Mouse (Mus musculus) retina, postnatal 7 days (tissue): ENCODE measurements at regions not wholly inside any gene's neighbourhood (a gene's known extent, or its start where the extent isn't known, plus 50 kb on each side); places are given as distances from the start of the nearest gene placed in this dataset.

Experiments used
- DNase-seq: peaks from one replicate; pipeline ENCODE4 v3.0.0-alpha.2; 2012; ENCODE audit warnings: low read depth, low spot score

DNA sequence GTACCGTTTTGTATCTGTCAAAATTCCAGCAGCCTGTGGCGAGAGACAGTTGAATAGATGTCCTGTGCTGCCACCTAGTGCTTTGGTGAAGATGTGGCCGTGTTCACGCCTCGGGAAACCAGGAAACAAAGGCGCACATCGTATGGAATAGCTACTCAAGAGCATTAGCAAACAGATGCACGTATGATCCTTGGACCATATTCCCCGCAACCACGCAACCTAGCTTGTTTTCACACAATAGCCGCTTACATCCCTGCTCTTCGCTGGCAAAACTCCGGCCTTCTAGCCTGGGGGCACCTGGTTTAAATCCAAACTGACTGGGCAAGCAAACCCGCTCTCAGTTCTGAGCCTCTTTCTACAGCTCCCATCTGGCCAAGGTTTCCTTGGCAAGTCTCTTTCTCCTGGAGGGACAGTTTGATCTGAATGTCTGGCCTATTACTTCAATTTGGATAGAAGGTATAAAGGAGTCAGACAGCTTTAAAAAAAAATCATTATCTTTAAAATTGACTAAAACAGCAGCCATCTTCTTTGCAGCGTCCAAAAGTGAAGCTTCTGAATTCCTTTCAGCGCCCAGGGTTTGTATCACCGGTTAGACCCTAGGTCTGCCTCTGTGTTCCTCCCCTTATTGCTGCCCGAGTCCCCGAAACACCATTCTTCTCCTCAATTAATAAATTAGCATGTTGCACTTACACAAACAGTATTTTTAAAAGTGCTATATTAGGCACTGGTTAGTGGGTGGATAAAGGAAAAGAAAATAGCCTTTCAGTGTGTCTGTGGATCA lies 295.0 kb upstream of the Prkd1 start:
- peak; percentile 65 for DNase-seq

DNA sequence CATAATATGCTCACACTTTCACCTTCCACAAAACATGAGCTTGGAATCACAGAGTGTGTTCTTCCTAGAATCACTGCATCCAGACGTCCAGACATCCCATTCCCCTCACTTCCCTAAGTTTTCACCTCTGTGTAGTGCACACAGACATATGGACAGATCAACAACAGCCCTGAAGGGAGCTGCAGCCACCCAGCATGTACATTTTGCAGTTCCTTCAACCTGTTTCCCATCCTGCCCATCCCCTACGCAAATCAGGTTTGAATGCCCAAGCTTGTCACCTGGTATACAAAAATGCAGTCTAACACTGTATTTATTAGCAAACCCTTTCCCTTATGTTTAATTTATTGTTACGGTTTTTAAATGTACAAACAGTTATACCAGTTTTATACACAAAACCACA lies 294.4 kb upstream of the Prkd1 start:
- peak; percentile 2 for DNase-seq

DNA sequence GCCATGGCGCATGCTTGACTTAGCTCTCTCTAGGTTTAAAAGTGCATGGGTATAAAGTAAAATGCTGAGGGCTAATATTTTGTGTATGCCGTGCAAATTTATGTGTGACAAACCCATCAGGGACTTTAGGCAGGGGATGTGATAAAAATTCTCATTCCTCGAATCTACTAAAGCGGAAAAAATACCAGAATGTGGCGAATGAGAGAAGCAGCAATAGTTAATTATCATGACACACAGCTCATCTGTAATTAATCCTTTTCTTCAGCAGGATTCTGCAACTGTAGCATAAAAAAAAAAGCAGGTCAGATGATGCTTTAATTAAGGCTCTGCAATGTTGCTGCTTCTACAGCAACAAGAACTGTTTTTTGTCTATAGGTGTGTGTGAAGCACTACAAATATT lies 286.6 kb upstream of the Prkd1 start:
- DNase-seq, result no peak

DNA sequence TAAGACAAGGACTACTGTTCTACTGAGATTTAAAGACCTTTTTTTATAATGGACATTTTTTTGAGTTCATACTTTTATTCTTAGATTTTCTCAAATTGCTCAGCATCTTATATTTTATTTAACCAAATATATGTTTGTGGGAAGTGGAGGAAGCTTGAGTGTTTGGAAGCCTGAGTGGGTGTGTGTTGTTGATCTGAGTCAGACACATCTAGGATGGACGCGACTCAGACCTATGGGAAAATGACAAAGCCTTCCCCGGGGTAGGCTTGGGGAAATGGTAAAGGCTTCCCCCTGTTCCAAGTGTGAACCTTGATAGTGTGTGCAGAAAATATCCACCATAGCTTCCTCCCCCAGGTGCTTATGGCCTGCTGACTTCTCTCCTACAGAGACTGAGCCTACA lies 283.6 kb upstream of the Prkd1 start:
- DNase-seq, result no peak

DNA sequence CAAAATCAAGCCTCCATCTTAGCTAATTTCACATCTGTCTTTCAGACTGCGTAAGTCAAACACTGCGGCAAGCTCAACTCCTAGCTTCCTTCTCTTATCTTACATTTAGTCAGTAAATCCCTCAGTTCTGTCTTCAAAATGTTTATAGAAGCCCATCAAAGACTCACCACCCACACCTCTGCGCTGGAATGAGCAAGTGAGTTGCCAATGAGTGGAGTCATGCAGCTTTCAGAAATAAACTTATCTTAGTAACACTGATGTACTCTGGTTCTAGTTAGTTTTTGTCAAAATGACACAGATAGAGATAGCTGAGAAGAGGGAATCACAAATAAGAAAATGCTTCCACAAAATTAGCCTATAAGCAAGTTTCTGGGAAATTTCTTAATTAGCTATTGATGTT lies 280.7 kb upstream of the Prkd1 start:
- no peak for DNase-seq

DNA sequence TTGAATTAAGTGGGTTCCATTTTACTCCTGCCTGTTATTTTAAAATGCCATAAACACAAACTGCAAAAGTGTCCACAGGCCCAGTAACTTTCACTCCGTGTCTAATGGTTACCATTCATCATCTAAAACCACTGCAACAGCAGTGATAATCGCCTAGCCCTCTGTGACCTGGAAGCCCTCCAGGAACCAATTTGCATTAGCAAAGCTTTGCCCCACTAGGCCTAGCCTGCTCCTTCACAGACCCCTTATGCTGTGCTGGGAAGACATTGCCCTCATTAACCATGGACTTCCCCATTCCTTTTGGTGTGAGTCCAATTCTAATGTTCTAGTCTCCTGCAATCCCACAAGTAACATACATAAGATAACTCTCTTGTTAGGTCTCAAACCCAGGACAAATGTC lies 277.3 kb upstream of the Prkd1 start:
- no peak for DNase-seq

DNA sequence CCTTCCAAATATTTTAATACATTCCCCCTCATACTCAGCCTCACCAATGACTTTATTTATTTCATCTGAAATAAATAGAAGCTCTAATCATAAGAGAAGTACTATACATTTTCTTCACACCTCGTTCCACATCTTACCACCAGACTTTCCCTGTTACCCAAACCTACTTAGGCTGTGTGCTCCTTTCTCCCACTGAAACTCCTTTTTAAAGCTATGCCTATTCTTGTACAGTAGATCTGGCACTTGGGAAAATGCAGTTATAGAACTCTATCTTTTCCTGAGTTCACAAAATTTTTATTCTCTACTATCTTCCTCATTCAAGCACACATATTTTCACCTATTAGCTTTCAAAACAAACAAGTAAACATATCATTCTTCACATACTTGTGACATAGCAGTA lies 272.8 kb upstream of the Prkd1 start:
- DNase-seq, result no peak

DNA sequence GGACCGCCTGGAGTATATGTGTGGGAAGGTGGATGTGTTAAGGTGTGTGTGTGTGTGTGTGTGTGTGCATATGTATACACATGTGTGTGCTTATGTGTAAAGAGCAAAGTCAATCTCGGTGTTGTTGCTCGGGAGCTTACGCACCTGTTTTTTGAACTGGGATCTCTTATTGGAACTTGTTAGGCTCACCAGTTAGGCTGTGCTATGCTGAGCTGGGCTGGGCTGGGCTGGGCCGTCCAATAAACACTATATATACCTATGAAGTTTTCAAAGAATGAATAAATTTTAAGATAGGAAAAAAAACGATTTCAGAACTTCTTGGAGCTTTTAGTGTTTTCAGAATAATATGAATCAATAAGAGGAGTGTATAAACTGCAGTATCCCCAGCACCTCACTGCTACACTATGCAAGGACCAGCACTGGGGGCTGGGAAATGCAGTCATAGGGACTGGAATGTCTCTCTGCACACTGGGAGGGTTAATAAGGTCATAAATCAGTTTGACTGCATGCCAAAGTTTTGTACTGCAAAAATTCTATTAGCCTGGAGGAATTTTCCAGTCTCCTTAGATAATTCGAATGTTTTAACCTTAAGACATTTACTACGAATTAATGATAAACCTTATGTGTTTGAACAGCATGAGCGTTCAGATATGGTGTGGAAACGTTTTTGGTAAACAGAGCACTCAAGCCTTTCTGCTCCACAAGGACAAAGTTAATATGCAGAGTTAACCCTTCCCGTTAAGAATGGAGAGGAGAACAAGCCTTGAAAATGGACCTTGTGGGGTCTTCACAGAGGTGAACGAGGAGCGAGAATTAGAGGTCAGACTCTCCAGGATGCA lies 250.9 kb upstream of the Prkd1 start:
- no peak for DNase-seq

DNA sequence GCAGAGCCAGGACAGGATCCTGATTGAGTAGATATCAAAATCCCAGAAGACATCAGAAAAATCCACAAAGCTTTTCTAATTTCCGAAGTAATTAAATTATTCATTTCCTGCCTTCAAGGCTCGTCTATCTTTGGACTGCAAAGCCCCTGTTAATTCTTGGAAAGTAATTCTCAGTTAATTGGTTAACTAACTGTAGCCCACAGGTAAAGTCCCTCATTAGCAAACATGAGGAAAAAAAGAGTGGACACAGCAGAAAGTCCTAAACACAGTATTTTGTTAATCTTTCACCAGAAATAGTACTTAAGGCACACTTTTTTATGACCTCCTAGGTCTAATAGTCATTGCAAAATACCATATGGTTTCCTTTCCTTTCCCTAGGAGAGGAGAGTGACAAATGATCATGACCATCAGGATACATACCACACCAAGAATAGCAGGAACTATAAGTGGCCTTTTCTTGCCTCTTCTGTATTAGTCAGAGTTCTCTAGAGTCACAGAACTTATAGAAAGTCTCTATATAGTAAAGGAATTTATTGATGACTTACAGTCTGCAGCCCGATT lies 248.8 kb upstream of the Prkd1 start:
- DNase-seq, result no peak

DNA sequence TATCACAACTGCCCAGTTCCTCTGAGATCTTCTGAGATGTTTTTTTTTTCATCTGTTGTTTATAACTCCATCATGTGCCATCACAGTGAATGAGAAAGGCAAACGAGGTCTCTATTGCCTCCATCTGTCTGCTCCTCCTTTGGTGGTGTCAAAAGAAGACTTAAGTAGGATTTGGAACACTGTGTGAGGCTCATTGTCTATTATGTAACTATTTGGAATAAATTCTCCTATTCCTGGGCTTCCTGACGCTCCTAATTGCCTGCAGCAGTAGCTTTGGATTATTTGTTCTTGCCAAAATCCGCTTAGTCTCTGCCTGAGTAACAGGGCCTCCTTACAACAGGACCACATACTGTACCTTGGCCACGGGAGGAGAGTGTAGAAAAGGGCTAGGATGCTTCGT lies 244.7 kb upstream of the Prkd1 start:
- DNase-seq, result no peak

DNA sequence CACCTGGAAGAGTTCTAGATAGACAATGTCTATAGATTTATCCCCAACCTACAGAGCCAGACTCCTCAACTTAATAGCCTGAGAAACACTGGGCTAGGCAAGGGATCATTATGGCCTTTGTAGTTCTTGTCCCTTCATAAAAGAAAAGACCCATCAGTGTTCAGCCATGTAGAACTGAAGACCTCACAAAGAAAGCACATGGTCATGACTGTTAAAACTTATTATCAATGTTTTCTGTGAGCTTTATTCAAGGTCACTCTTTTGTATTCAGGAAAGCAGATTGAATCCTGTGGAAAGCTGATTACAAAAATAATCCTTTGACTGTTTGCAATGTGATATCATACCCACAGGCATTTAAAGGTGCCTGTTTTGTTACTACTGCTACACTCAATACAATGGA lies 226.9 kb upstream of the Prkd1 start:
- no peak for DNase-seq

DNA sequence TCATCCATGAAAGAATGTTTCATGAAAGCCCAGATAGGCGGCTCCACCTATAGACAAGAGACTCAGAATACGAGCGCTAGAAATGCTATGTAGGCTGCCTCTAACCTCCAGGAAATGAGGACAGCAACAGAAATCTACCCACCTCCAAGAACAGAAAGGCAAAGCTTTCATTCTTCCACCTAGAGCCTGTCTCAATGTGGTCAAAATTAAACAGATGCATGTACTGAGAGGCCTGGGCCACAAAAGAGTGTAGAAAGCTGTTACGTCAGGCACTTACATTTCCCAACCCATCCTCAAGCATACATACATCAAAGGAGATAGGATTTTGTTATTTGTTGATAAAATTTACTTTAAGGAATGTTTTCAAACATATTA lies 225.1 kb upstream of the Prkd1 start:
- no peak for DNase-seq

DNA sequence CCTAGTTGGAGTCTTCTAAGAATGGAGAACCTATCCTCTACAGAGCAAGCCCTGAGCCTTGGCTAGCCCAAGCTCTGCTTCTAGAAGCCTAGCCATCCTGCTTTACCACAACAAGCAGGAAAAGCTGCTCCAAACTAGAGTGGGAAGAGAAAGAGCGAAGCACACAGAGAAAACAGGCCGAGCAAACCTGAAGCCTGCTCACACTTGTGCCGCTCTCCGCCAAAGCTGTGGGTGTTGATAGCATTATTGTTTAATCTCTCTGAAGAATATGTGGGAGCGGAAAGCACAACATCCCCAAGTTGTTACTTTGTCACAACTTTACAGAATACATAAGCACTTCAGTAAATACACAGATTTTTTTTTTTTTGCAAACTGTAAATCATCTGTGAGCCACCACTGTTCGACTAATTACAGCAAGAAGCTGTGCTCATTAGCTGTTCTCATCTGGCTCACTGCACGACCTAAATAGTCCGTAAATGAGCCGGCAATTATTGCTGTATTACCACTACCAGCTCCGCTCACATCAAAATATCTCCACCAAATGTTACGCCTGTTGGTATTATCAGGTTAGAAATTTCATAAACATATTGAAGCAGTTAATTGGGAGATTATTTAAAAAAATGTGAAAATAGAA lies 224.6 kb upstream of the Prkd1 start:
- no peak for DNase-seq

DNA sequence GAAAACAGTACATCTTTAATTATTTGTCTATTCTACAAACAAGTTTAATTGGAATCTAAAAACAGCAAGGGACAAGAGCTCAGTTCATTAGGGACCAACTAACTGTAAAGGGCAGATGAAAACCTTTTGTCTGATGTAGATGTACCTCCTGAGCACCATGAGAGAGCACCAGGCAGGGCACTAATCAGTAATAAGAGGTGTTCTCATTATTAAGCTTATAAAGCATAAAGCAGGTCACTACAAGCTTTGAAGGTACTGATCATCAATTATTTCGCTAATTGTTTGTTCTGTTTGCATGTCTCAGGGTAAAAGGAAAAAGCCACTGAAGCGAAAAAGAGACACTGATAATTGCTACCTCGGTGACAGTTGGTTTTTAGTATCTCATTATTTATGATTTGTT lies 202.7 kb upstream of the Prkd1 start:
- DNase-seq, result no peak

DNA sequence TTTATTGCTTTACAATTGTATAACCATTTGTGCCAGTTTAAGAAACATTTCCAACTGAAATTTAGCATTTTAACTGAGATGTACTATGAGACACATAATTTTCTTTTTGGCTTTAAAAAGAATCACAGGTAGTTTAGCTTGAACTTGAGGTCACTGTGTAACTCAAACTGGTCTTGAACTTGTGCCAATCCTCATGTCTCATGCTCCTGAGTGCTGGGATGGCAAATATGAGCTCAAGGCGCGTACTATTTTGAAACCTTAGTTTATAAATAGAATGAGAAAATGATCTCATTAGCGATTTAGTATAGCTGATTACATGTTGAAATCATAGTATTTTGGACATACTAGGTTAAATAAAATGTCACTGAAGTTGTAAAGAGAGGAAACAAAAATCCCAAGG lies 199.1 kb upstream of the Prkd1 start:
- DNase-seq, result no peak

DNA sequence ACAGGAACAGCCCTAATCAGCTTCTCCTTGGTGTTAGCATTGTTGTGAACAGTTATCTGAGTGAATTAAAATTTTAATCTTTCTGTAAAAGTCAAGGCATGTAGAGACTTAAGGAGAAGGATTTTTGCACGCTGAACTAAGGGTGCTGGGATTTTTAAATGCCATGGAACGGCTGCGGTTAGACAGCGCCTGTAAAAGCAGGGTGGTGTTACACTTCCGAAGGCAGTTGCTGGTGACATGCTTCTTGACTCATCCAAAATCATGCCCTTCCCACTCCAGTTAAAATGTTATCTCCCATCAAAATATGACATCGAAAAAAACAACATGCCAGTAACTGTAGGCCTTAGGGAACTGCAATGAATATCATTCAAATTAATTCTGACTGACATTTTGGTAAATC lies 193.8 kb upstream of the Prkd1 start:
- no peak for DNase-seq

DNA sequence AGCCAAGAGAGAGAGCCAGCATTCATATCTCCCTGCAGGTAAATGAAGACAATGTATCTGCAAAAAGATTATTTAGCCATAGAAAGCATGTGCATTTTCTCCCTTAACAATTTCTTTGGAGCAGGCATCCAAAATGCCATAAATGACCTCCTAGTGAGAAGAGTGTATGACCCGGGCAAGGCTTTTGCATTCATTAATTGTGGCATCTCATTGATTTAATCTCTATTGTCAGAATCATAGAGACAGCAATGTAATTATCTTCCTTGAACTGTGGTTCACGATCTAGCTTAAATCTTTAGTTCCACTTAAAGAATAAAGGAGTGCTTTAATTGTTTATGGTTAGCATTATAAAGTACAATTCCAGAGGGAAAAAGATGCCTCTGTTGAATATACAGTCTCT lies 190.5 kb upstream of the Prkd1 start:
- DNase-seq, result no peak

DNA sequence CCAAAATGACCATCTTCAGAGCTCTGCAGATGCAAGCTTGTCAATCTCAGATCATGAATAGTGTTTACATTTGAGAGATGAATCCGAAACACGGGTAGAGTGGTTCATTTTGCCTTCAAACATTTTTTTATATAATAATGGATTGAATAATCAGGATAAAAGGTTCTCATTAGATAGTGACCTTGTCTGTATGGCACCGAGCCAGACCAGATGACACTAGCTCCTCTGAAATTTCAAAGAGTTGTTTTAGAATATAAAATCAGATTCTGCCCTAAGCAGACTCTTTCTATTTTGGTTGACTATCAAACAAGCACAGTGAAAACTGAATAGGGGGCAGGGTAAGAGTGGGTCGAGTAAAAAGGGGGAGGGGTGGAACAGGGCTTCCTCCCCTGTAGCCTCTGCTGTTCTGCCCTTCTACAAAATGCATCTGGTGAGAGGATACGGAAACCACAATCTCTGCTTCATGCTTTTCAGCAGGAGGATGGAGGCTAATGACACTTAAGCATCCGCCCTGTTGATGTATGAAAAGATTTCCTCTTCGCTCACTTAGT lies 159.9 kb upstream of the Prkd1 start:
- DNase-seq, result no peak

DNA sequence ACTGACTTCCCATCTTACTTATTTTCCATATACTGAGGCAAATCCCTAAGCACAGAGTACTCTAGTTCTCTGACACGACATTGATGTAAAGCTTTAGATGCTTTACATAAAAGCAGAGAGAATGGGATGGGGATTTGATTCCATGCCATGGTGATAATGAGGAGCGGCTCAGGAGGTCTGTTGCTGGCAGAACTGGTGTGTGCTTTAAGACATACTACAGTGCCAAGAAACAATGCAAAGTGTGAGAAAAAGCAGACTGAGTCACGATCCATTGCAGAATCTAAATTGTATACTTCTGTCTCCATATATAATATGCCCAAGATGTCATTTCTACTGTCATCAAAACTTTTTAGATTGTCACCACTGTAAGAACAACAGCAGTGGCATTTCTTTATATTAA lies 155.5 kb upstream of the Prkd1 start:
- DNase-seq, result no peak

DNA sequence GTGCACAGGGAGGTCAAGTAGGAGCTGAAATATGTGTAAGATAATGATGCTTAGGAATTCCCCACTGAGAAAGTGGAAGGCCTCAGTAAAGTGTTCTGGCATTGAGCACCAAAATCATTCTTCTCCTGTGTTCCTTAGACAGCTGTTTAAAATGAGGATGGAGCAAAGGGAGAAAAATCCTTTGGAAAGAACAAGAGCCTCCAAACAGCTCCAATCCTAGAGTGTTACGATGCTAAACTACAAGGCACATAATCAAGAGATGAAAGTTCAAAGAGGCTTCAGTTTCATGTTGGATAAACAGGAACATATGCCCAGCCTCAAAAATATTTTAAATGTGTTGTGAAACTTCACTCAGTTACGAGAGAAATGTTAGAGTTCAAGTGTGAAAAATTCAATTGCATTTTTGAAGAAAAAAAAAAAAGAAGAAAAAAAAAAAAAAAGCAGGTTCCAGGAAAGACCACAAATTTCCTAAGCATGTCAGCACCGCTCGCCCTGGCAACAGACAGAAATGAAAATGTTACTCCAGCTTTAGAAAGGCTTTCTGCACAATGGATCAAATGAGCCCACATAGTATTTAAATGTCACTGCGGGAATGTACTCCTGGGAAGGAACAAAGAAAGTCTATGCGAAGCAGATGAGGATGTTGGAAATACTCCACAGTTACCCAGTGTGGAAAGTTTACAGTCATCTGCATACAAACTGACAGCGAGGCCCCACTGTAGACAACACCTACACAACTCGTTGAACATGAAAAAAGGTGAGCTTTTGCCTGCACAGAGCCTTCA lies 116.5 kb upstream of the Prkd1 start:
- no peak for DNase-seq

DNA sequence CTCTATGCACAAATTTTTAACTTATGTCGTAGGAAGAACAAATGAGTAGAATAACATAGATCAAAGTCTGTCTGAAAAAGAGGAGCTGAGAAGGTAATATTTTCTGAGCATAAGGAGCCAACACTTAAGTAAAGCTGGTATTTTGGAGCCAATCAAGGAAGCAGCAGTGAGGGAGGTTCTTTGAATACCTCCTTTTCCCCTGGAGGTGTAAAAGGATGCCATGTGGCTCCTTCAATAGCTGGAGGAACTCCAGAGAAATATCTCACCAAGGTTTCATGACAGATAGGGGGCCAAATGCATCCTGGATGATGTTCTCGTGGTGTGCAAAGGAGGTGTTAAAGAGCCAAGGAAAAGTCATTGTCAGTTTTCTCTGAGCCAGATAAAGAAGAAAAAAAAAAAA lies 115.6 kb upstream of the Prkd1 start:
- DNase-seq, result no peak
